Mouse (Mus musculus): ENCODE data around the gene Cdh20.

- no peak for TF ChIP-seq CTCF (IDR thresholded peaks at IDR 0.05; ENCODE audit: low read depth, low read length)
- no peak for TF ChIP-seq POLR2A (IDR thresholded peaks at IDR 0.05; ENCODE audit: borderline replicate concordance, low read depth, low read length)
Observed at GRCm38 (mm10) chr1:104901815-104902214, 133.5 kb downstream of the Cdh20 start.
